Mouse (Mus musculus): ENCODE results near the gene Ins2. TPM values are rescaled to one million over a fixed set of nuclear protein-coding genes. Genes with fewer than 3 reads are reported as not detected.

Gene Ins2
- polyA plus RNA-seq, 1 experiment: 15.8 TPM

DNA sequence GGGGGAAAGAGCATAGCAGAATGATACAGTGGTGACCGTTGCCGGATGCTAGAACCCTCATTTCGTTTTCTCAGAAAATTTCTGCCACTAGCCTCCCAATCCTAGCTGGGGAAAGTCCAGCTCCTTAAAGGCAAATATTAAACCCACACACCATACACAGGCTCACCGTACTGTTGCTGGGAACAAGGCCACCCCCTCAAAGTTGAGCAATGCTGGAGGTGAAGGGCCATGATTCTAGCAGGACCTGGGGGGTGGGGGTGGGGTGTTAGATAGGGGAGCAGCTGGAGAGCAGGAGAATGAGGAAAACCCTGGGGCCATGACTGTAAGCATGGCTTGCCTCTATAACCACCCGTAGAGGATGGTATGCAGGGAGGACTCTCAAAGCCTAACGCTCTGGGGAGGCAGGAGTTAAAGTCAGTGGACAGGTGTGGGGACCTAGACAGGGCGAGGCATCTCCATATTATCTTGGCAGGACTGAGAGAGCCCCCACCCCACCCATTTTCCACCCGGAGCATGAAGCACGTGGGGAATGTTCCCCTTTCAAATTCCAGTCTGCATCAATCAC lies 78.6 kb downstream of the Ins2 start:
- no peaks in the 10 kb centered on the region for H3K36me3 ChIP-seq (ENCODE audit: control insufficient read depth, insufficient read depth, low read length)
- no peak for TF ChIP-seq CTCF (IDR thresholded peaks at IDR 0.05; ENCODE audit: extremely low read depth, insufficient read depth, insufficient read length, insufficient replicate concordance)
- TF ChIP-seq POLR2A (IDR thresholded peaks at IDR 0.05; ENCODE audit: low read depth, low read length): no peak
- peaks cover 19% of the 10 kb centered on the region for H3K27me3 ChIP-seq (ENCODE audit: control insufficient read depth, insufficient read depth, low read length)
- no peak overlapping the region for H3K27ac ChIP-seq (ENCODE audit: insufficient read depth, low read length)
- no peak for DNase-seq (ENCODE audit: low read depth in 1 of 2, low spot score in 2 of 2)
- WGBS: 14% methylated on average over 9 of the region's 9 CpGs
- no peaks in the 10 kb centered on the region for H3K4me1 ChIP-seq (ENCODE audit: control insufficient read depth, insufficient read depth, insufficient read length)
- no peak overlapping the region for H3K4me3 ChIP-seq (ENCODE audit: extremely low read depth, insufficient read depth, insufficient read length)

DNA sequence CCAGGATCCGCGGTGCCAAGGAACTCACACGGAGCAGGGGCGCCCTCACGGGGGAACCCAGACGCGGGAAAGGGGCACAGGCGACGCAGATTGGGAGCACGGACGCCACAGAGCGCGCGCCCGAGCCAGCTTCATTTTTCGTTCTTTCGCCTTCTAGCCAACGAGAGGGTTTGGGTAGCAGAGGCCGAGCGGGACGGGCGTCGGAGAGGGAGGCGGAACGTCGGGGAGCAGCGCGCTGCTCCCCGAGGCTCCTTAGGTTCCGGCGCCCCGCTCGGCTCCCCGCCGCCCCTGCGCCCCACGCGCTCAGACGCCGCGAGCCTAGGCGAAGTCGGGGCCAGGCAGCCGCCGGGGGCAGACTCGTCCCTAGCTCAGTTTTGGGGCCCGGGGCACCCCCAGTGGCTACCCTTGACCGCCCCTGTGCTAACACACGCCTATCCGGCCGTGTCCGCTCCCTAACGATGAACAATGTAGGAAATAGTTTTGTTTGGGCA lies 79.2 kb downstream of the Ins2 start:
- H3K4me1 ChIP-seq (ENCODE audit: control insufficient read depth, insufficient read depth, insufficient read length): peaks cover 2% of the 10 kb centered on the region; the same call in 1 of the 2 replicates
- DNase-seq (ENCODE audit: low read depth in 1 of 2, low spot score in 2 of 2): no peak
- TF ChIP-seq CTCF (IDR thresholded peaks at IDR 0.05; ENCODE audit: extremely low read depth, insufficient read depth, insufficient read length, insufficient replicate concordance) (no peak), POLR2A (IDR thresholded peaks at IDR 0.05; ENCODE audit: low read depth, low read length) (no peak)

DNA sequence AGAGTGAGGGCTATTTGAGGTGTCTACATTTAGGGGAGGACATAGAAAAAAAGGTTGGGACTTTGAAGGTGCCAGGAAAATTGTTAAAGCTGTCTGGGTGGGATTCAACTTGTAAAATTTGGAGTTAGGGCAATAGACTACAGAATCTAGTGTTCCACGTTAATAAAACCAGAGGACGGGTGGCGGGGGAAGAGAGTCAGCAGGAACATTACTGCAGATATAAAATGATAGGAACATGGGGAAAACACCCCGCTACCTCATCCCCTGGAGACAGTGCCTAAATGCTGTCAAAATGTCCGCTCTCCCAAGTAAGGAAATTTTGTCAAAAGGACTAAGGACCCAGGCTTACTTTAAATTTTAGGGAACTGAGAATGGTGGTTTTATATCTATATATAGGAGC lies 80.0 kb downstream of the Ins2 start:
- DNase-seq (ENCODE audit: low read depth in 1 of 2, low spot score in 2 of 2): no peak
- WGBS: 30% methylated on average over 5 of the region's 5 CpGs
- H3K27me3 ChIP-seq (ENCODE audit: control insufficient read depth, insufficient read depth, low read length): peaks cover 29% of the 10 kb centered on the region
- no peak overlapping the region for H3K4me3 ChIP-seq (ENCODE audit: extremely low read depth, insufficient read depth, insufficient read length)
- H3K4me1 ChIP-seq (ENCODE audit: control insufficient read depth, insufficient read depth, insufficient read length): peaks cover 4% of the 10 kb centered on the region; the same call in 1 of the 2 replicates
- no peaks in the 10 kb centered on the region for H3K36me3 ChIP-seq (ENCODE audit: control insufficient read depth, insufficient read depth, low read length)
- no peak overlapping the region for H3K27ac ChIP-seq (ENCODE audit: insufficient read depth, low read length)
- no peak for TF ChIP-seq CTCF (IDR thresholded peaks at IDR 0.05; ENCODE audit: extremely low read depth, insufficient read depth, insufficient read length, insufficient replicate concordance)
- no peak for TF ChIP-seq POLR2A (IDR thresholded peaks at IDR 0.05; ENCODE audit: low read depth, low read length)

More for the DNA sequence above, 79.2 kb downstream of the Ins2 start:
- Histone ChIP-seq H3K27ac (ENCODE audit: insufficient read depth, low read length) (no peak overlapping the region), H3K27me3 (ENCODE audit: control insufficient read depth, insufficient read depth, low read length) (peaks cover 24% of the 10 kb centered on the region), H3K36me3 (ENCODE audit: control insufficient read depth, insufficient read depth, low read length) (no peaks in the 10 kb centered on the region), H3K4me3 (ENCODE audit: extremely low read depth, insufficient read depth, insufficient read length) (no peak overlapping the region)
- WGBS: 4% methylated on average over 49 of the region's 53 CpGs

DNA sequence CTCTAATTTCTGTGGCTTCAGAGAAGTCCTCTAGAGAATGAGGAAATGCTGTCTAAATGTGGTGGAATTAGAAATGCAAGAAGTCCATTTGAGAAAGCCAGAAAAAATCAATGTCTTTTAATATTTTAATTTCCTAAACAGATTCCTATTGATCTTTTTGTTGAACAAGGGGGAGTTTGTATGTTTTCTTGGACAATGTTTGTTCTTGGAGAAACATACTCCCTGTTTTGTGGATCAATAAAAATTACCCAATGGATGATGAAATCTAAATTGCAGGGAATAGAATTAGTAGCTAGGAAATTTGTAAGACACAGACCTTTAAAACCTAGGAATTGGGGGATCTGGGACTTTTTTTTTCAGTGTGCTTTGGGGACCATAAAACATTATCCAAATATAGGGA lies 81.4 kb downstream of the Ins2 start:
- Histone ChIP-seq H3K27ac (ENCODE audit: insufficient read depth, low read length) (no peak overlapping the region), H3K4me1 (ENCODE audit: control insufficient read depth, insufficient read depth, insufficient read length) (peaks cover 4% of the 10 kb centered on the region; the same call in 1 of the 2 replicates), H3K27me3 (ENCODE audit: control insufficient read depth, insufficient read depth, low read length) (peaks cover 33% of the 10 kb centered on the region), H3K36me3 (ENCODE audit: control insufficient read depth, insufficient read depth, low read length) (no peaks in the 10 kb centered on the region), H3K4me3 (ENCODE audit: extremely low read depth, insufficient read depth, insufficient read length) (no peak overlapping the region)
- no peak for DNase-seq (ENCODE audit: low read depth in 1 of 2, low spot score in 2 of 2)
- TF ChIP-seq CTCF (IDR thresholded peaks at IDR 0.05; ENCODE audit: extremely low read depth, insufficient read depth, insufficient read length, insufficient replicate concordance) (no peak), POLR2A (IDR thresholded peaks at IDR 0.05; ENCODE audit: low read depth, low read length) (no peak)

DNA sequence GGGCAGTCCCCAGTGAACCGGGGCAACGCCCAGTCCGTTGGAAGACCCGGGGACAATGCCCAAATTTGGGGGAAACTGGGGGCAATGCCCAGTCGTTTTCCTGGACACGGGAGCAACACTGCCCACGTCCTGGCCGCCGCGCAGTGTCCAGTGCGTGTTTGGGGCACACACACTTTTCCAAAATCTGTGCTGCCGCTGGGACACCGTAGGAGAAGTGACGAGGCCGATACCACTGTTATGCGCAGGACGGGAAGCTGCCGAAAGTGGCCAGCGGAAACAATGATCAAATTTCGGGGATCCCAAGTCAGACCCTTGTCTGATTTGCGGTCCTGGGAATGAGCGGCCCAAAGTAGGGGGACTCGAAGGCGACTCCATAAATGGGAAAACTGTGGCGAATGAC lies 82.1 kb downstream of the Ins2 start:
- no peak overlapping the region for H3K27ac ChIP-seq (ENCODE audit: insufficient read depth, low read length)
- no peaks in the 10 kb centered on the region for H3K36me3 ChIP-seq (ENCODE audit: control insufficient read depth, insufficient read depth, low read length)
- H3K27me3 ChIP-seq (ENCODE audit: control insufficient read depth, insufficient read depth, low read length): peaks cover 35% of the 10 kb centered on the region
- no peak overlapping the region for H3K4me3 ChIP-seq (ENCODE audit: extremely low read depth, insufficient read depth, insufficient read length)
- no peak for TF ChIP-seq CTCF (IDR thresholded peaks at IDR 0.05; ENCODE audit: extremely low read depth, insufficient read depth, insufficient read length, insufficient replicate concordance)
- no peak for TF ChIP-seq POLR2A (IDR thresholded peaks at IDR 0.05; ENCODE audit: low read depth, low read length)
- peaks cover 4% of the 10 kb centered on the region; the same call in 1 of the 2 replicates for H3K4me1 ChIP-seq (ENCODE audit: control insufficient read depth, insufficient read depth, insufficient read length)
- DNase-seq (ENCODE audit: low read depth in 1 of 2, low spot score in 2 of 2): no peak
- WGBS: 11% methylated on average over 25 of the region's 25 CpGs

DNA sequence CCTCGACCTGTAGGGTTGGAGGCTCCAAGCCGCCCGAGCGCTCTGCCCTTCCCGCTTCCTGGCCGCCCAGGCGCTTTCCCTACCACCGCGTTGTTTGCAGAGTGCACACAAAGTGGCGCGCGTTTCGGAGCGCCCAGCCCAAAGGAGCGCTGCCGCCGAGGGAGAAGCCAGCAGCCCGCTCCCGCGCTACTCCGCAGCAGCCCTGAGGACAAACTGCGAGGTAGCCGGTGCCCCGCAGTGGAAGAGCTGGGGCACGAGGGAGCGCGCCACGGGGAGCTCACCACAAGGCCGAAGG lies 82.6 kb downstream of the Ins2 start:
- TF ChIP-seq CTCF (IDR thresholded peaks at IDR 0.05; ENCODE audit: extremely low read depth, insufficient read depth, insufficient read length, insufficient replicate concordance): no peak
- TF ChIP-seq POLR2A (IDR thresholded peaks at IDR 0.05; ENCODE audit: low read depth, low read length): no peak
- 4% methylated on average over 29 of the region's 29 CpGs for WGBS
- Histone ChIP-seq H3K4me3 (ENCODE audit: extremely low read depth, insufficient read depth, insufficient read length) (no peak overlapping the region), H3K27ac (ENCODE audit: insufficient read depth, low read length) (no peak overlapping the region), H3K36me3 (ENCODE audit: control insufficient read depth, insufficient read depth, low read length) (no peaks in the 10 kb centered on the region), H3K4me1 (ENCODE audit: control insufficient read depth, insufficient read depth, insufficient read length) (peaks cover 4% of the 10 kb centered on the region; the same call in 1 of the 2 replicates), H3K27me3 (ENCODE audit: control insufficient read depth, insufficient read depth, low read length) (peaks cover 33% of the 10 kb centered on the region)
- no peak for DNase-seq (ENCODE audit: low read depth in 1 of 2, low spot score in 2 of 2)

All from spleen, adult 2 months (tissue).